19 mouse cellular contexts compared by ENCODE assay signal in the genomic region with DNA sequence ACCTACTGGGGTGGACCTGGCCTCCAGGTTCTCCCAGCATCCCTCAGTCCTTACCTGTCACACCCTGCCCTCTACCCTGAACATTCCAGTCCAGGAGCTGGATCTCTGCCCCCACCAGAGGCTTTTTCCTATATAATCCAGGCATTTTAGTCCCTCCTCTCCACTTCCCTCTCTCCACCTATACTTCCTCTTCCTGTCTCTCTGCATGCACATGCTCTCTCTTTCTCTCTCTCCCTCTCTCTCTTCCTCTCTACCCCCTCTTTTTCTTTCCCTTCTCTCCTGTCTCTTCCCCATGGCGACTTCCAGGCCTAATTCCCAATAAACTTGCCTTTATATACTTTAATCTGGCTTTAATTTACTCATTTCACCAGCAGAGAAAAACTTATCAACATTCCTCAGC. TPM values are rescaled to one million over a fixed set of nuclear protein-coding genes. Genes with fewer than 3 reads are reported as not detected.
"Had no signal": no experiment of that assay in that cellular context is flagged by ENCODE, and none has a peak within 500 bp of the region (broad histone marks: within the 10 kb centered on the region; RNA-seq: fewer than 3 reads in every experiment).

No protein-coding gene starts in this region.

- H3K9ac ChIP-seq: neural tube, embryonic 12.5 days; neural tube, embryonic 13.5 days; neural tube, embryonic 15.5 days; stomach, embryonic 15.5 days had no signal

- H3K36me3 ChIP-seq: neural tube, embryonic 12.5 days; neural tube, embryonic 13.5 days; neural tube, embryonic 15.5 days; stomach, embryonic 15.5 days had no signal

- H3K9me3 ChIP-seq: neural tube, embryonic 12.5 days; neural tube, embryonic 13.5 days; neural tube, embryonic 15.5 days; stomach, embryonic 15.5 days had no signal

- H3K4me3 ChIP-seq: neural tube, embryonic 12.5 days; neural tube, embryonic 13.5 days; neural tube, embryonic 15.5 days; stomach, embryonic 15.5 days had no signal

- H3K27me3 ChIP-seq: neural tube, embryonic 12.5 days; neural tube, embryonic 15.5 days; stomach, embryonic 15.5 days had no signal

- DNase-seq: retina, postnatal 1 day; right cerebral cortex, adult 18-20 months; right cerebral cortex, postnatal 14 days; right cerebral cortex, postnatal 25 days; right cerebral cortex, postnatal 4 days; spleen, adult 18-20 months; thymus, adult 18-20 months; thymus, adult 2 months; thymus, postnatal 25 days; thymus, postnatal 36 days; thymus, postnatal 4 days had no signal

- H3K27ac ChIP-seq: neural tube, embryonic 12.5 days; neural tube, embryonic 13.5 days; neural tube, embryonic 15.5 days; stomach, embryonic 15.5 days; stomach, postnatal 0 days had no signal

RNA-seq across cellular contexts. Expression of gene Cel, which starts 25.4 kb away (rescaled TPM):
- total RNA-seq: neutrophil, adult 5-6 weeks had no signal
- polyA plus RNA-seq: neural tube, embryonic 12.5 days; neural tube, embryonic 13.5 days; neural tube, embryonic 14.5 days; stomach, embryonic 14.5 days had no signal

RNA-seq across cellular contexts. Expression of gene Gfi1b, which starts 33.2 kb away (rescaled TPM):
- polyA plus RNA-seq: neural tube, embryonic 14.5 days; neural tube, embryonic 15.5 days had no signal
